Mouse (Mus musculus) frontal cortex, postnatal 25 days (tissue): ENCODE data around the gene Tmco4.
A peak's percentile ranks its signal among the peaks of the same experiment; 100 is the strongest.
"Not testable (repeated sequence)": the region's sequence is repeated elsewhere in the genome, so short reads cannot be mapped to it uniquely, and the experiment has no call there.

Source experiments
- DNase-seq, 2 experiments: peaks; one replicate each; pipeline ENCODE4 v3.0.0; 2022; ENCODE audit warnings: low spot score in 2 of 2

Tmco4 gene

DNA sequence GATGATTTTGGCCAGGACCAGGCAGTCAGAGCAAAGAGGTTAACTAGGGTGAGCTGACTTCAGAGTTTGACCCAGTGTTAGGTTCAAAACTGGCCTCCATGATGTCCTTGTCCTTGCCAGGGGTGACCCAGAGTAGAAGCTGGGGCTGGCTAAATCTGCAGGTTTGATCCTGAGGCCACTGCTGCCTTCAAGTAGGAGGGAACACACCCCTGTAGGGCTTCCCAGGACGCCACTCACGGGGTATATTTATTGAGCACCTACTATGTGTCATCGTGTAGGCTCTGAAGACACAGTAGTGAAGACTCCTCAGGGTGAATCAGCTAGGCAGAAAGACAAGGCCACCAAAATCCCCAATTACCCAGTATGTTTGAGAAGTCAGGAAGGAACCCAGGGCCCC is 1.0 kb downstream of the Tmco4 start:
- no peak for DNase-seq

DNA sequence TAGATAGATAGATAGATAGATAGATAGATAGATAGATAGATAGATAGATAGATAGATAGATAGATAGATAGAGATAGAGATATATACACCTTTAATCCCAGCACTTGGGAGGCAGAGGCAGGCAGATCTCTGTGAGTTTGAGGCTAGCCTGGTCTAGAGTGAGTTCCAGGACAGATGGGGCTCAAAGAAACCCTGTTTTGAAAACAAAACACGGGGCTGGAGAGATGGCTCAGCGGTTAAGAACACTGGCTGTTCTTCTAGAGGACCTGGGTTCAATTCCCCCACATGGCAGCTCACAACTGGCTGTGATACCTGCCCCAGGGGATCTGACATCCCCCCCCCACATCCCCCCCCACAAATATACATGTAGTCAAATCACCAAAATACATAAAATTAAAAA is 1.9 kb downstream of the Tmco4 start:
- DNase-seq = not testable (repeated sequence)

DNA sequence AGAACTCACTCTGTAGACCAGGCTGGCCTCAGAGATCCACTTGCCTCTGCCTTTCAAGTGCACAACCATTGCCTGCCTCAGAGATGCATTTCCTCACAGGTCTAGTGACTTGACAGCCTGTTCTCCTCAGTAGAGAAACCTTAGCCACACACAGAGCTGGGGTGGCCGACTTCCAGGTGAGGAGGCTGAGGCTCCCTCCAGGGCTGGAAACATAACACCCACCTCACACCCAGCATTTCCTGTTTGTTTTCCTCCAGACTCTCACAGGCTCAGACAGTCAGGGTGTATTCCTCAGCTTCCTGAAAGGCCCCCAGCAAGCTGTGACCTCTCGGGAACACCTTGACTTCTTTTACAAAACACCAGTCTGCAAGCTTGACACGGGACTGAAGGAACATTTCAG is 2.5 kb downstream of the Tmco4 start:
- no peak for DNase-seq

DNA sequence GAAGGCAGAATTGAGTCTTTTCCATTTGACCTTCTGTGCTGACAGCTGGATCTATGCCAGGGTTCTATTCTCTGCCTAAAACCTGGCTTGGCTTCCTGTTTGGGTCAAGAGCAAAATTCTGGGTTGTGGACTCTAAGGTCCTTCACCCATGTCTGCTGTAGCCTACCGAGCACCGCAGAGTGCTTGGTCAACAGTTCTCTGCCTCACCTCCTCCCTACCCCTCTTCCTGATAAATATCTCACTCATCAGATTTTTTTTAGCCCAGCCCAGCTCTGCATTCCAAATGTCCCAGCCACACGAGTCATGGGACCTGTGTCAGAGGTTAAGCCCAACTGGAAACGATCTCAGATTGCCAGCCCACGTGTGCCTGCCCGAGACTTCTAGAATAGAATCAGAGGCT is 3.4 kb downstream of the Tmco4 start:
- DNase-seq = no peak

DNA sequence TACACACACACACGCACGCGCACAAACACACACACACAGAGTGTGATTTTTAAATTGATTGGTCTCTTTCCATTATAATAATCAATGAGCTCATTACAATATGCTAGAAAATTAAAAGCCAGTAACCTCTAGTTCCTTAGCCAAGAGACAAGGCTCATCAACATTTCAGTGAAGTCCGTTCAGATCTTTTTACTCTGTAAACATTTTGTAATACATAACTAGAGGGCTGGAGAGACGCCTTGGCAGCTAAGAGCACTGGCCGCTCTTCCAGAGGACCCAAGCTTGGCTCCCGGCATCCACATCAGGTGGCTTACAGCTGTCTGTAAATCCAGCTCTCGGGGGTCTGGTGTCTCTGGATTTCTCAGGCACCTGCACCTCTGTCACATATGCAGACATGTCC is 7.3 kb downstream of the Tmco4 start:
- no peak for DNase-seq

DNA sequence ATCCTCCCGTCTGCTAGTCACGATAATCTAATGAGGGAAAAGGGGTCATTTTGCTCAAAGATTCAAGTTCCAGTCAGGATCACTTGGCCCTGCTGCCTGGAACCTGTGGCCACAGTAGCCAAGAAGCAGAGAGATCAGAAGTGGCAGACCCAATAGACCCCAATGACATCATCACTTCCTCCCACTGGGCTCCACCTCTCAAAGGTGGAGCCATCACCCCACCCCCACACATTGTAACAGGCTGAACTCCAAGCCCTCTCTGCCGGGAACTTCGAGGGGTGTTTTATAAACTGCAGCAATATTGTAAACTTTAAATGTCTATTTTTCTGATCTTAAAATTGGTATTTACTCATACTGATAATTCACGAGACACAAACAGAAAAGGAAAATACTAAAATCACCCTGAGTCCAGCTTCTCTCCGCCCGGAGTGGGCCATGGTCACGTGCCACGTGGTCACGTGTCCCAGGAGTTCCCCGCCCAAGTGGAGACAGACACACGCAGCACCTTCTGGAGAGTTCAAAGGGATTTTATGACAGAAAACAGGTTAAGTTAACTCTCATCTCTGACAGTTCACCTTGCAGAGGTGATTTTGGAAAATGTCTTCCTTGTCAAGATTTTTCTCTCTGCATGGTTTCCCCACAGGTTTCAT is 8.2 kb downstream of the Tmco4 start:
- no peak for DNase-seq

DNA sequence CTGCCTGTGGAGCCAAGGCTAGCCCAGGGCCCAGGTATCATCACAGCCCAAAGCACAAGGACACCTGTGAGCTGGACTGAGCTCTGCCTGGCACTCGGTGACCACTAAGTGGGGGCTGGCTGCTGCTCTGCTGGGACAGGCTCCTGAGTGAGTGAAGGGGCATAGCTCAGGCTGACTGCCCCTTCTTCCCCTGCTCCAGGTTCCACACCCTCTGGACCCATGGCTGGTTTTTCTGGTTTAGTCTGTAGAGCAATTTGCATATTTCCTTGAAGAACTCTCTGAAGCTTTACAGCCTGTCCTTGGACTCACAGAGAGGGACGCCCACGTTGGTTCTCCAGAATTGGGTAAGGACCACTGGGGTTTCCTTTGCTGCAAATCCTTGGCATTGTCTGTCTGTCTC is 10.7 kb downstream of the Tmco4 start:
- DNase-seq = no peak

DNA sequence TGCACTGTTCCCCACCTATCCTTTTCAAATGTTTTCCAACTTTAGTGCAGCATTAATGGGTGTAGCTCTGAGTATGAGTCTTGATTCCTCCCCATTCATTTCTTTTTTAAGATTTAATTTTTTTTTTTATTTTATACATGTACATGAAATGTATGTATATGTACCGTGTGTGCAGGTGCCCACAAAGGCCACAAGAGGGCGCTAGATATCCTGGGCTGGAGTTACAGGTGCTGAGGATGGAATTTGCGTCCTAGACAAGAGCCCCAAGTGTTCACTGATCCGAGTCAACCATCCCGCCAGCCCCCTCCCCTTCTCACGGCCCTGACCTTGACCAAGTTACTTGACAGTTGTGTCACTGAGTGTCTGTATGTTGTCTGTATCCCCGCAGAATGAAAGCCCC is 12.1 kb downstream of the Tmco4 start:
- DNase-seq = no peak

DNA sequence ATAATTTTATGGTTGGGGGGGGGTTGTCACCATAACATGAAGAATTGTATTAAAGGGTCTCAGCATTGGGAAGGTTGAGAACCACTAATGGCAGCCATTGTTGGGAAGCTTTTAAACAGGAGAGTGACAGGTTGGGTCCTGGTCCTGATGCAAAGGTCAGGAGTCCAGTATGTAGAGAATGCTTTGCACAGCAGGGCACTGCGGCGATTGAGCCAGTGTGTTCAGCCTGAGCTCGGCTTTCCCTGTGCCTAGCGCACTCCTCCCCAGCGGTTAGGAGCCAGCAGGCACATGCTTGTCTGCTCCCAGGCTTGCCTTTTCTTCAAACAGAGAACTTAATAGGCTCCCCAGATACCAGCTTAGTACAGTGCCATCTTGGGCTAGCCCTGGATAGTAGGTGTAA is 13.6 kb downstream of the Tmco4 start:
- DNase-seq = no peak

DNA sequence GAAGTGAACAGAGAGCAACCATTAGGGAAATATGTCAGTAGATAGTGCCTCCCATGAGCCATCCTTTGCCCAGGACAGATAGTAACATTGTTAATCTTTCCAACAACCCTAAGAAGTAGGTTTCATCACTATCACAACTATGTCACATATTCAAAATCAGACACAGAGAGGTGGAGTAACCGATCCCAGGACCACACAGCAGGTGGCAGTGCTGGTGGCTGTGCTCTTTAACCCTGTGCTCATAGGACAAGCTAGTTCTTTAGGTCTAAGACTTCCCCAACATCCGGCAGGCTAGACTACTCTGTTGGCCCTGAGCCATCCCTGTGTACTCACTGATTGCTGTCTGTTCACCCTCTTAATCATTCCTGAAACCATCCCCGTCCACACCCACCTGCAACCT is 21.7 kb downstream of the Tmco4 start:
- DNase-seq = no peak

DNA sequence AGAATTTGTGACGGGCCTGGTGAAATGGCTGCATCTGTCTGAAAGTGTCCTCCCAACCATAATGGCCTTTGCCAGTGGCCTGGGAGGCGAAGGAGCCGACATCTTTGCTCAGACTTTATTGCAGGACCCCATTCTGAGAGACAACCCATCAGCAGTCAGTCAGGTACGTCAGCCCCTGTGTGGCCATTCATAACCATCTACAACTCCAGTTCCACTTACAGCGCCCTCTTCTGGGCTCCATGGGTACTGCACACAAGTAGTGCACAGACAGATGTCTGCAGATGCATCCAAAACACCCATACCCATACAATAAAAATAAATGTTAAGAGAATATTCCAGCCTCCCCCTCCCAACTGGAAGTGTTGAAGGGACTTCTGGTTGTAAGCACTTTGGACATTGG is 23.7 kb downstream of the Tmco4 start:
- DNase-seq = no peak

DNA sequence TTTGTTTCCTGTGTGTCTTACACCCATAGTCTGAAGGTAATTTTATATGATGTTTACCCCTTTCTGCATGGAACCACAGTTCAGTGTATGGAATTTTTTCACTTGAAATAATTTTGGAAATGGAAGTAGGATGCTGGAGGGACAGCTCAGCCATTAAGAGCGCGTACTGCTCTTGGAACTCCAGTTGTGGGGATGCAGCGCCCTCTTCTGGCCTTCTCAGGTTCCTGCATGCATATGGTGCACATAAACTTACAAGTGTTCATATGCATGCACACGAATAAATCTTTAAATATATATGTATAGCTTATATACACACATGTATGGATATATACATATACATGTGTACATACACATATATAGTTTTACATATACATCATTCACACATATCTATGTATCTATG is 24.4 kb downstream of the Tmco4 start:
- DNase-seq = no peak

DNA sequence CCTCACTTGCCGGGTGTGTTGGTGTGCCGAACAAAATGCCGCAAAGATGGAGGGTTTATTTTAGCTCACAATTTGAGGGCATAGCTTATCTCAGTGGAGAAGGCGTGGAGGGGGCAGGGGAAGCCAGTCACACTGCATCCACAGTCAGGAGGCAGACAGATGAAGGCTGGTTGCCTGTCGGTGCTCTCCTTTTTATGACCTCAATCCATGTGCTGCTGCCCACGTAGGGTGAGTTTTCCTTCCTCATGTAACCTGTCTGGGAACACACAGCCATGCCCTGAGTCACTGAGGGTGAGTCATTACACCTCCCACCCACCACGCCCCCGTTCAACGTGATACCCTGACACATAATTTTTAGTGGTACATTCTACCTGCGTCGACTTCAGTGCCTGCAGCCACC is 25.9 kb downstream of the Tmco4 start:
- DNase-seq = peak; percentile 9 to 11

DNA sequence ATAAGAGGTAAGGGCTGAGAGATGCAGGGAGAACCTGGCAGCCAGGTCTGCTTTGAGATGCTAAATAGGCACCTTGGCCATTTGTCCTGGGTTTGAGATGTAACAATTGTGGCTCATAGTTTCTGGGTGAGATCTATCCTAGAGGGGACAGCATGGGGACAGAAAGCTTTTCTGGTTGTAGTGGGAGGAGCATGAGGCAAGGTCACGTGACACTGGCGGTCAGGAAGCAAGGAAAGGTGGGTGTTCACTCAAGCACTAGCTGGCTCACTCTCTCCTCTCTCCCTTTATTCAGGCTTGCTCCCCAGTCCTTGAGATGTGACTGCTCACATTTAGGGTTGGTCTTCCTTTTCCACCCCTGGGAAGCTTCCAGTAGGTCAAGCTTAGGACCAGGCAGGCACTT is 28.3 kb downstream of the Tmco4 start:
- DNase-seq = no peak

DNA sequence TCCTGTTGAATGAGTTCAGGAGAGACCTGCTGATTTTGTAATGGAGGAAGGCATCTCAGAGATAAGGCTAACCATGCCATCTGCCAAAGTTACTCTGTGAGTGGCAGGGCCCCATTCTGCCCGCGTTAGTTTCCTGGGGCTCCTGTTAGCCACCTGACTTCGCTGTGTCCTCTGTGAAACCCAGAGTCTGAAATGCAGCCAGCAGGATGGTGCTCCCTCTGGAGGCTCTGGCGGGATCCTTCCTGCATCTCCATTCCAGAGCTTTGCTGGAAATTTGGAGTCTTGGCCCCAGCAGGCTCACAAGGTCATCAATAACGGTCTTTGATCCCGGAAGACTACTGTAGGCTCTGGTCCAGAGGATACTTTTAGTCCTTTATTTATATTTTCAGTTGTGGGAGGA is 28.7 kb downstream of the Tmco4 start:
- peak in 1 of 2 experiments; percentile 15 for DNase-seq

DNA sequence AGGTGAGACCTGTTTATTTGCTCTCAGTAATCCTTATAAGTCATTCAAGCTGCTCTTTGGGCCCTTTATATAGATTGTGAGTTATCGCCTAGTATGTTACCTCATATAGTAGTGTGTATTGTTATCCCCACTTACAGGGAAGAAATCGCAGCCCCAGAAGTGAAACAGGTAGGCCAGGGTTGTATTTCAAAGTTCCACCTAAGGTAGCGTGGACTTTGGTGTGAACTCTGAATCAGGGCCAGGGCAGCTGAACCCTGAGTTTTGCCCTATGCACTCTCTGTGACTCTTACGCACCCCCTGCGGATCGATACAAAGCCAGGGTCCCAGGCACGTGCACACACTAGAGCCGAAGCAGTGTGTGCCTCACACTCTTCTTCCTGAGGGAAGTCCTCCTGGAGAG is 31.4 kb downstream of the Tmco4 start:
- no peak for DNase-seq

DNA sequence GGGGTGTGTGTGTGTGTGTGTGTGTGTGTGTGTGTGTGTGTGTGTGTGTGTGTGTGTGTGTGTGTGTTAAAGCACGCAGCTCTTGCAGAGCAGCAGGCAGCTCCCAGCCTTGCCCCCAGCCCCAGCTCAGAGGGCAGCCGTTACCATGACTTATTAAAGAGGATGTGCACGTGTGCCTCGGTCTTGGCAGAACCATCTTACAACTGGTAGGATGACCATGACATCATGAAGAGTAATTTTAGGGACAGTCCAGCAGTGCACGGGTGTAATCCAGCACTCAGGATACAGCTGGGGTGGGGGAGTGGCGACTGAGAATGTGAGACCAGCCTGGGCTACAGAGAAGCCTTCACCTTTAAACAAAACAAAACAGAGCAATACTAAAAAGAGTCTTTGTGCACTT is 32.5 kb downstream of the Tmco4 start:
- no peak for DNase-seq

DNA sequence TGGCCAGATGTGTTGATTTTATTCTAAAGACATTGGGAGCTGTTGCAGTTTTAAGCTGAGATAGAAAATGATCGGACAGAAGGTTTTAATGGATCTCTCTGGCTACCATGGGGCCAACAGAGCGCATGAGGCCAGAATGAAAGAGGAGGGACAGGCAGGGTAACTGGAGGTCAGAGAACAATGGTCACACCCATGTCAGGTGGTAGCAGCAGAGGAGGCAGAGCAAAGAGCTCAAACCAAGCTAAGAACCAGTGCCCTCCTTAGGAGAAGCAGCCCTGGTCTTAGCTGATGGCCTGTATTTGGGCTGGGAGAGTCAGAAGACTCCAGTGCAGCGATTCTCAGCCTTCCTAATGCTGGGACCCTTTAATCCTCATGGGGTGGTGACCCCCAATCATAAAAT is 34.7 kb downstream of the Tmco4 start:
- DNase-seq = no peak

DNA sequence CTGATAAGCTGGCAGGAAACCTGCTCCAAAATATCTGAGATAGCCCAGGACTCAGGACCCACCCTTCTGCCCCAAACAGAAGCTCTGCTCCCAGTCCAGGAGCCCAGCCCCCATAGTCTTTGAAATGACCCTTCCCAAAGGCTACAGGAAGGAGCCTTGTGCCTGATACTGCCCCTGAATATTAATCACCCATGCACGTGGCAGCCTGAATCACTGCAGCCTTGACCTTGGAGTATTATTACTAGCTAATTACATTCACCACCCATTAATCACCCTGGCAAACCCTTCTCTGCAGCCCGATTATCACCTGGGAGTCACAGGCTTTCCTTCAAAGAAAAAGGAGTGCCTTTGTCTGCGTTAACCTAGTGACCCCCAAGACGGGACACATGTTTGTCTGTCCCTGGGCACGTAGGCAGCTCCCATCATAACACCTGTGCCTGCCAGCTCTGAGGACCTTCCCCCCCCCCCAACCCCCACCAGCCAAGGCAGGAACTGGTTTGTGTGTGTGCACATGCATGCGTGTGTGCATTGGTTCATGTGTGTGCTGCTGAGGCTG is 35.4 kb downstream of the Tmco4 start:
- DNase-seq = no peak

DNA sequence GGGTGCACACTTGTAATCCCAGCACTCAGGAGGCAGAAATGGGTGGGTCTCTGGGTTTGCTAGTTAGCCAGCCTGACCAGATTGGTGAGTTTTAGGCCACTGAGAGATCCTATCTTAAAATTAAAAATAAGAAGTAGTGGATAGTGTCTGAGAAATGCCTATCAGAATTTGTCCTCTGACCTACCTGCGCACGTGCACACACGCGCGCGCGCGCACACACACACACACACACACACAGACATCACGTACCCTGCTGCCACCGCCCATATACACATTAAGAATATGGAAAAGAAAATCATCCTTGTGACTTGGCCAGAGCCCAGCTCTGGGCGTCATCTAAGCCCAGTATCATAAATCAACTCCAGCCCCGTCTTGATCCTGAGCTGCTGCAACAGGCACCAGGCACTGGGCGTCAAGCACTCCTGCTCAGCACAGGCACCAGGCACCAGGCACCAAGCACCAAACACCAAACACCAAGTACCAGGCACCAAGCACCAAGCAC is 38.6 kb downstream of the Tmco4 start:
- no peak for DNase-seq

DNA sequence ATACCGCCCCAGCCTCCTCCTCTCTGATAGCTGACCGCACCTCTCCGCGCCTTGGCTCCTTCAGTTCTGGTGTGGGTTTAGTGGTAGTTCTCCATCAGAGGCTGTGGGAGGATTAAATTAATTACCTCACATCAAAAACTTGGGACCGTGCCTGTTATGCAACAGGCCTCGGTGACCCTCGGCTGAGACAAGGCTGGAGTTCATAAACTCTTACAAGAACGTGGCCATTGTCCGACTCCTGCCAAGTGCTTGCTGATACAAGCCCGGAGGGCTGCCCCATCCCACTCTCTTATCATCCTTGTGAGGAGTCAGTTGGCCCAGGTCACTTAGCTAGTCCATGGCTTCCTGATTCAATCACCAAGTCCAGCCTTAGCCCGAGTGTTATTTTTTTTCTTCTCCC is 40.6 kb downstream of the Tmco4 start:
- no peak for DNase-seq

DNA sequence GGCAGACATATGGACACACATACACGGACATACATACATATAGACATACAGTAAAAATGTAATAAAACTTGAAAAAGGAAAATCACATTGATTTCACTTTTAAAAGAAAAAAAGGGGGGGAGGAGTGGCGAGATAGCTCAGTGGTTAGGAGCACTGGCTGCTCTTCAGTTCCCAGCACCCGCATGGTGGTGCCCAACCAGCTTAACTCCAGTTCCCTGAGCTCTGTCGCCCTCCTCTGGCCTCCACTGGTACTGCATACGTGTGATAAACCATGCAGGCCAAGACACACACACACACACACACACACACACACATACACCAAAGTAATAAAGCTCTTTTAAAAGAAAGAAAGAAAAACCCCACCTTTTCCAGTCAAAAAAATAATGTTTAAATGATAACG is 42.1 kb downstream of the Tmco4 start:
- no peak for DNase-seq

DNA sequence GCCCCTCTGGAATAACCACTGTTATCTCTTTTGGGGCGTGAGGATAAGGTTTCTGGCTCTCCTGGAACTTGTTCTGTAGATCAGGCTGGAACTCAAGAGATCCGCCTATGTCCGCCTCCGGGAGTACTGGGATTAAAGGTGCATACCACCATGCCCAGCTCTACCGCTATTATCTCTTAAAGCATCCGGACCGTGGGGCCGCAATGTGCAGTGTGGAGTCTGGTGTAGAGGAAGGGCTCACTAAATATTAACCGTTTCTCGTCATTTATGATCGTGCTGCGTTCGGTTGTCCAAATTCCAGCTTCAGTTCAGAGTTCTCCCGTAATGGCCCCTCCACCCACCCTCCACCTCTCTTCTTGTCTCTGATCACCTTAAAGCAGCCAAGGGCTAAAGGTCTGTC is 45.7 kb downstream of the Tmco4 start:
- DNase-seq = no peak

DNA sequence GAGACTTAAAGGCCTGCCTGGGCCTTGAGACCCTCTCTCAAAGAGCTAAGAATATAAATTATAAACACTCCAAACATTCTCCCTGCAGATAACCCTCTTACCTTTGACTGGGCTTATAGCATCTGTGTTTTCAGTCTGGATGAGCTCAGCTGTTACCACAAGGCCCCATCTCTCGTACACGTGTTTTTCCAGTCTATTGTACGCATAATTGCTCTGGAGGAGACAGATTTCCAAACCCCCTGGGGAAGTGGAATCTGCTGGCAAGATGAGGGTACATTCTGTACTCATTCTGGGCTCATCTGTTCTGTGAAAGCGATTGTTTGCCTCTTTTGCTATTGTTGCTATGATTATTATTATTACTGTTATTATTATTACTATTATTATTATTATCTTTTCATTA is 46.3 kb downstream of the Tmco4 start:
- no peak for DNase-seq
